Mouse (Mus musculus) liver, adult 2 months (tissue): Measurements from ENCODE around the gene Pnmal1.

Source experiments
- CTCF ChIP-seq: fragments of 200-500 bp; IDR thresholded peaks from 2 replicates; pipeline ENCODE4 v1.5.1; 2011; ENCODE audit warnings: low read depth, low read length, control low read depth
- POLR2A ChIP-seq: fragments of 200-500 bp; IDR thresholded peaks from 2 replicates; pipeline ENCODE4 v1.6.1; 2011; ENCODE audit warnings: low read length, control low read depth; ENCODE audit not compliant: insufficient read depth; ENCODE audit errors: extremely low read depth

- TF ChIP-seq CTCF, result no peak
- TF ChIP-seq POLR2A, result no peak
These were observed 32.4 kb downstream of the Pnmal1 start for GRCm38 (mm10) chr7:16991681-16992450.
